Mouse (Mus musculus) liver, embryonic 18 days (tissue): Measurements from ENCODE around the gene Clca3a1. TPM values are rescaled to one million over a fixed set of nuclear protein-coding genes. Genes with fewer than 3 reads are reported as not detected.

ENCODE experiments used
- polyA plus RNA-seq: library from polyadenylated mRNA; depleted of rRNA; stranded (reverse); fragments of >200 nt; gene quantifications from 2 replicates; pipeline ENCODE4 v1.2.3, GENCODE M21; 2012; rRNA removed

Clca3a1 gene
- polyA plus RNA-seq = 20.6 and 22.9 TPM in 2 replicates

GRCm38 (mm10) chr3:144760592-144761309 lies at the start of gene Clca3a1:
Gene Clca3a1, minus strand, starts transcription at chr3:144760977.

GRCm38 (mm10) chr3:144719901-144720747 lies 40.7 kb downstream of the Clca3a1 start, which contains the start of gene Sh3glb1:
Gene Sh3glb1, minus strand, starts transcription at chr3:144720335.

Other genes with a start within 250 kb of the Clca3a1 start
- gene Hs2st1, start 190.8 kb downstream of the Clca3a1 start, polyA plus RNA-seq = 2.2 and 2.3 TPM in 2 replicates
- 188 and 197 TPM in 2 replicates for gene Selenof, start 190.7 kb downstream of the Clca3a1 start, polyA plus RNA-seq
- 8.7 and 10.4 TPM in 2 replicates for gene Sh3glb1, start 40.6 kb downstream of the Clca3a1 start, polyA plus RNA-seq
- not detected in 2 replicates for gene Clca3a2, start 58.5 kb upstream of the Clca3a1 start, polyA plus RNA-seq
- gene Clca3b, start 88.4 kb upstream of the Clca3a1 start, polyA plus RNA-seq = not detected in 2 replicates
- gene Clca4b, start 171.6 kb upstream of the Clca3a1 start, polyA plus RNA-seq = 0.16 TPM in 1 of 2 replicates, not detected in the other
- gene Clca4a, start 214.1 kb upstream of the Clca3a1 start, polyA plus RNA-seq = not detected in 2 replicates